Comparison of ENCODE assay signal across 9 mouse cellular contexts in the genomic region with DNA sequence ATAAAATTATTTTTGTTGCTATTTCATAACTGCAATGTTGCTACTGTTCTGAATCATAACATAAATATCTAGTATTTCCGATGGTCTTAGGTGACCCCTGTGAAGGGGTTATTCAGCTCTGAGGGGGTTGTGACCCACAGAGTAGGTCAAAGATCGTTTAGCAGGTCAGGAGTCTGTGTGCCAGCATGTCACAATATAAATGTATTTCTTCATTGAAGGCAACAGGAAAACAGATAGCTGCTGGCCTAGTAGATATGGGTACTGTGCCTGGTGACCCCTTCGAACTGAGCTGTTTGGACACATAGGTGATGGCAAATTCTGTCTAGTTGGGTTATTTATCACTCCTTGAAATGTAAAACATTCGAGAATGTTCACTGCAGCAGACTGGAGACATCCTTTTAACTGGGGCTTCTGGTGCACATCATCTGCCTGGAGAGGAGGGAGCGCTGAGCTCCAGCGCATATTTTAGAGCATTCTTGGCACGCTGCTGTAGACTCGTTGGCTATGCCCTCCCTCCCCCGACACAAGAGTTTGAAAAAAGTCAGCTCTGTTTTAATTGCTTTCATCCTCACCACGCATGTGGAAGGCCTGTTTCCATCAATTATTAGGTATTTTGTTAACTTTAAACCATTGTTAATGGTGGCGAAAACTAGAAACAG. TPM values are rescaled to one million over a fixed set of nuclear protein-coding genes. Genes with fewer than 3 reads are reported as not detected.
DNase-seq lines count a peak whose midpoint lies in the region; ATAC-seq and TF ChIP-seq lines count a peak whose summit lies in the region.
"Had no signal": no experiment of that assay in that cellular context is flagged by ENCODE, and none has a peak within 500 bp of the region (broad histone marks: within the 10 kb centered on the region; RNA-seq: fewer than 3 reads in every experiment).

No protein-coding gene starts in this region.

- WGBS in kidney, embryonic 15.5 days = 34% methylated on average over 11 of the region's 11 CpGs
- 24% methylated on average over 11 of the region's 11 CpGs for WGBS in lung, embryonic 15.5 days

- H3K9me3 ChIP-seq in kidney, embryonic 15.5 days (replicated peaks) = no peaks in the 10 kb centered on the region
- no peaks in the 10 kb centered on the region for H3K9me3 ChIP-seq in lung, embryonic 15.5 days
- H3K9me3 ChIP-seq: hindbrain, embryonic 12.5 days had no signal

- ATAC-seq in kidney, embryonic 15.5 days (replicated peaks; ENCODE audit: low FRiP score) = peak; percentile 60
- ATAC-seq in lung, embryonic 15.5 days (ENCODE audit: borderline replicate concordance, extremely low read depth, low FRiP score, low TSS enrichment) = peak; percentile 52; the same call in 1 of the 2 replicates
- ATAC-seq in inflammation-experienced regulatory T-cells, adult 6 months = no peak

- H3K27me3 ChIP-seq in kidney, embryonic 15.5 days = no peaks in the 10 kb centered on the region
- H3K27me3 ChIP-seq in lung, embryonic 15.5 days = no peaks in the 10 kb centered on the region
- H3K27me3 ChIP-seq: hindbrain, embryonic 12.5 days had no signal

- H3K4me1 ChIP-seq in embryonic fibroblast, embryonic 13.5 days (ENCODE audit: control insufficient read depth, insufficient read depth, low read length) = peaks cover 19% of the 10 kb centered on the region
- peaks cover 11% of the 10 kb centered on the region for H3K4me1 ChIP-seq in kidney, embryonic 15.5 days
- H3K4me1 ChIP-seq in lung, embryonic 15.5 days = peaks cover 15% of the 10 kb centered on the region

- peak overlapping the region; percentile 55 for H3K27ac ChIP-seq in embryonic fibroblast, embryonic 13.5 days (ENCODE audit: insufficient read depth, low read length)
- no peak overlapping the region for H3K27ac ChIP-seq in kidney, embryonic 15.5 days
- no peak overlapping the region for H3K27ac ChIP-seq in lung, embryonic 15.5 days
- H3K27ac ChIP-seq: hindbrain, embryonic 12.5 days had no signal

- H3K9ac ChIP-seq in kidney, embryonic 15.5 days = no peak overlapping the region
- no peak overlapping the region for H3K9ac ChIP-seq in lung, embryonic 15.5 days
- H3K9ac ChIP-seq: hindbrain, embryonic 12.5 days had no signal

- TF ChIP-seq POLR2A in embryonic fibroblast, embryonic 13.5 days (IDR thresholded peaks at IDR 0.05; ENCODE audit: low read depth, low read length) = no peak

- H3K4me2 ChIP-seq in kidney, embryonic 15.5 days = no peak overlapping the region
- no peak overlapping the region for H3K4me2 ChIP-seq in lung, embryonic 15.5 days
- H3K4me2 ChIP-seq: hindbrain, embryonic 12.5 days had no signal

- TF ChIP-seq CTCF in embryonic fibroblast, embryonic 13.5 days (IDR thresholded peaks at IDR 0.05; ENCODE audit: borderline replicate concordance, insufficient read depth, low read length) = no peak

- DNase-seq in heart, adult 18-20 months = peak; percentile 43 to 57
- no peak for DNase-seq in heart, adult 8-10 months (ENCODE audit: low spot score)
- DNase-seq in thymus, postnatal 25 days = no peak
- no peak for DNase-seq in B cell, adult 2 months

- no peaks in the 10 kb centered on the region for H3K36me3 ChIP-seq in kidney, embryonic 15.5 days
- H3K36me3 ChIP-seq in lung, embryonic 15.5 days = no peaks in the 10 kb centered on the region
- H3K36me3 ChIP-seq: hindbrain, embryonic 12.5 days had no signal

- H3K4me3 ChIP-seq in embryonic fibroblast, embryonic 13.5 days (ENCODE audit: insufficient read depth, low read length) = no peak overlapping the region
- H3K4me3 ChIP-seq in kidney, embryonic 15.5 days (replicated peaks) = no peak overlapping the region
- no peak overlapping the region for H3K4me3 ChIP-seq in lung, embryonic 15.5 days
- H3K4me3 ChIP-seq: hindbrain, embryonic 12.5 days had no signal

RNA-seq across cellular contexts. Expression of a gene that starts 13.6 kb away (rescaled TPM):
- 10 to 100 TPM; 11.1 to 14.8 TPM for total RNA-seq in heart, adult 18-20 months (2021)
- 10 to 100 TPM; 13.2 to 14.4 (median 14.1) TPM for total RNA-seq in heart, adult 8-10 months (2022)
- polyA plus RNA-seq in embryonic fibroblast, embryonic 13.5 days (2011; ENCODE audit: insufficient read length, low read depth, missing spikeins) = 71.2 and 87.2 TPM in 2 replicates
- 4.0 and 4.8 TPM in 2 replicates for polyA plus RNA-seq in kidney, embryonic 15.5 days (2015; fragmentation: Nextera tagmentation; extraction: Ambion mirVana)
- polyA plus RNA-seq in lung, embryonic 15.5 days (2015; fragmentation: Nextera tagmentation; extraction: Ambion mirVana) = 7.4 and 9.7 TPM in 2 replicates
- 1 to 10 TPM in 1 of 3 experiments, under 1 TPM in 2; 0.54 to 2.1 (median 0.62) TPM for polyA plus RNA-seq in inflammation-experienced regulatory T-cells, adult 6 months (2017; shearing (Covaris generic))

Comparison
In these comparisons a context has a peak if more than half of its experiments do, and no peak if none do; other contexts are left out.
1. DNase-seq: peak in heart, adult 18-20 months (2 of 2); none in heart, adult 8-10 months (single experiment), thymus, postnatal 25 days (single experiment) and B cell, adult 2 months (0 of 2).